Comparison of ENCODE assay signal across 8 mouse cellular contexts in genomic region chr1:86527599-86528486, GRCm38 (mm10). TPM values are rescaled to one million over a fixed set of nuclear protein-coding genes. Genes with fewer than 3 reads are reported as not detected.
A peak's percentile ranks its signal among the peaks of the same experiment; 100 is the strongest.
DNase-seq lines count a peak whose midpoint lies in the region; ATAC-seq lines count a peak whose summit lies in the region.

No protein-coding gene starts in this region.

- under 1% methylated on average over 89 of the region's 89 CpGs for WGBS in intestine, embryonic 15.5 days

- H3K27me3 ChIP-seq in intestine, embryonic 15.5 days (replicated peaks): no peaks in the 10 kb centered on the region

- intact Hi-C loops in gastrocnemius, postnatal 36 days (cut with DNase I): no loop called here
- intact Hi-C loops in left cerebral cortex, postnatal 25 days (cut with DNase I): loop anchor here (1.0 to 5.0 kb wide), 4 partner anchors 27 to 171 kb away; partner anchors contain the start of gene Ncl

- no peaks in the 10 kb centered on the region for H3K9me3 ChIP-seq in intestine, embryonic 15.5 days

- peak overlapping the region; percentile 78 for H3K4me2 ChIP-seq in intestine, embryonic 15.5 days (replicated peaks)

- H3K4me1 ChIP-seq in intestine, embryonic 15.5 days (replicated peaks): peaks cover 33% of the 10 kb centered on the region

- peak overlapping the region; percentile 99 for H3K9ac ChIP-seq in intestine, embryonic 15.5 days

- peak overlapping the region; percentile 93 for H3K27ac ChIP-seq in intestine, embryonic 15.5 days

- ATAC-seq in intestine, embryonic 15.5 days: peak; percentile 16
- peak; percentile 6 for ATAC-seq in megakaryocyte-erythroid progenitor cell, adult 5-6 weeks (replicated peaks; ENCODE audit: low FRiP score, low TSS enrichment, poor library complexity, severe bottlenecking)

- peak overlapping the region; percentile 98 for H3K4me3 ChIP-seq in intestine, embryonic 15.5 days (replicated peaks)

- peaks cover 7% of the 10 kb centered on the region for H3K36me3 ChIP-seq in intestine, embryonic 15.5 days

- peak; percentile 97 to 98 for DNase-seq in adrenal gland, adult 18-20 months (ENCODE audit: low spot score in 2 of 2)
- DNase-seq in embryo, embryonic 11.5 days (ENCODE audit: low read depth, low spot score): peak; percentile 76
- DNase-seq in gastrocnemius, postnatal 36 days: peak; percentile 81 to 93
- peak; percentile 91 for DNase-seq in left cerebral cortex, postnatal 25 days (ENCODE audit: low spot score in 2 of 2)
- DNase-seq in right cerebral cortex, postnatal 14 days: peak; percentile 93
- peak; percentile 96 for DNase-seq in urinary bladder, postnatal 25 days (ENCODE audit: low spot score)

RNA-seq across cellular contexts. Expression of gene Ptma, which starts 1.3 kb away (rescaled TPM):
- 100 to 1,000 TPM; 463 to 486 TPM for total RNA-seq in adrenal gland, adult 18-20 months (2021)
- 10 to 100 TPM; 74.6 to 88.0 TPM for total RNA-seq in gastrocnemius, postnatal 36 days (2021)
- polyA plus RNA-seq in intestine, embryonic 15.5 days (2015; fragmentation: Nextera tagmentation; extraction: Ambion mirVana): 2,151 and 2,475 TPM in 2 replicates
- total RNA-seq in left cerebral cortex, postnatal 25 days (2021): 100 to 1,000 TPM; 359 to 366 TPM
- total RNA-seq in megakaryocyte-erythroid progenitor cell, adult 5-6 weeks (2014; fragmentation: Nextera tagmentation): 2,834 and 3,273 TPM in 2 replicates
- total RNA-seq in megakaryocyte-erythroid progenitor cell, adult 5-6 weeks (2017): 4,983 and 7,914 TPM in 2 replicates

RNA-seq across cellular contexts. Expression of gene Pde6d, which starts 54.6 kb away (rescaled TPM):
- total RNA-seq in adrenal gland, adult 18-20 months (2021): 10 to 100 TPM; 25.3 to 26.0 TPM
- total RNA-seq in gastrocnemius, postnatal 36 days (2021): 10 to 100 TPM; 22.8 to 25.1 TPM
- 45.8 and 56.6 TPM in 2 replicates for polyA plus RNA-seq in intestine, embryonic 15.5 days (2015; fragmentation: Nextera tagmentation; extraction: Ambion mirVana)
- total RNA-seq in left cerebral cortex, postnatal 25 days (2021): 10 to 100 TPM; 49.4 to 58.1 TPM
- total RNA-seq in megakaryocyte-erythroid progenitor cell, adult 5-6 weeks (2014; fragmentation: Nextera tagmentation): 36.5 and 52.7 TPM in 2 replicates
- total RNA-seq in megakaryocyte-erythroid progenitor cell, adult 5-6 weeks (2017): 13.2 TPM in 2 replicates

RNA-seq across cellular contexts. Expression of gene Cops7b, which starts 54.9 kb away (rescaled TPM):
- total RNA-seq in adrenal gland, adult 18-20 months (2021): 10 to 100 TPM in 1 of 2 experiments, 1 to 10 TPM in 1; 9.9 to 12.6 TPM
- 1 to 10 TPM; 7.8 to 9.1 TPM for total RNA-seq in gastrocnemius, postnatal 36 days (2021)
- polyA plus RNA-seq in intestine, embryonic 15.5 days (2015; fragmentation: Nextera tagmentation; extraction: Ambion mirVana): 32.3 and 33.0 TPM in 2 replicates
- total RNA-seq in left cerebral cortex, postnatal 25 days (2021): 10 to 100 TPM; 27.5 to 29.6 TPM
- 21.2 and 25.6 TPM in 2 replicates for total RNA-seq in megakaryocyte-erythroid progenitor cell, adult 5-6 weeks (2014; fragmentation: Nextera tagmentation)
- 17.2 and 19.1 TPM in 2 replicates for total RNA-seq in megakaryocyte-erythroid progenitor cell, adult 5-6 weeks (2017)

Comparison
In these comparisons a context has a peak if more than half of its experiments do, and no peak if none do; other contexts are left out.
1. Peak in every context shown above with its lines: DNase-seq, ATAC-seq, H3K4me3 ChIP-seq and H3K27ac ChIP-seq.
2. RNA of gene Ptma, which starts 1.3 kb away (total RNA-seq): 2,834 to 7,914 TPM in megakaryocyte-erythroid progenitor cell, adult 5-6 weeks; 463 to 486 TPM in adrenal gland, adult 18-20 months, 359 to 366 TPM in left cerebral cortex, postnatal 25 days and 74.6 to 88.0 TPM in gastrocnemius, postnatal 36 days; every median in the first group is over 4 times any median in the second.